Mouse (Mus musculus): Measurements from ENCODE around the gene Pcyt1a.

Pcyt1a gene

DNA sequence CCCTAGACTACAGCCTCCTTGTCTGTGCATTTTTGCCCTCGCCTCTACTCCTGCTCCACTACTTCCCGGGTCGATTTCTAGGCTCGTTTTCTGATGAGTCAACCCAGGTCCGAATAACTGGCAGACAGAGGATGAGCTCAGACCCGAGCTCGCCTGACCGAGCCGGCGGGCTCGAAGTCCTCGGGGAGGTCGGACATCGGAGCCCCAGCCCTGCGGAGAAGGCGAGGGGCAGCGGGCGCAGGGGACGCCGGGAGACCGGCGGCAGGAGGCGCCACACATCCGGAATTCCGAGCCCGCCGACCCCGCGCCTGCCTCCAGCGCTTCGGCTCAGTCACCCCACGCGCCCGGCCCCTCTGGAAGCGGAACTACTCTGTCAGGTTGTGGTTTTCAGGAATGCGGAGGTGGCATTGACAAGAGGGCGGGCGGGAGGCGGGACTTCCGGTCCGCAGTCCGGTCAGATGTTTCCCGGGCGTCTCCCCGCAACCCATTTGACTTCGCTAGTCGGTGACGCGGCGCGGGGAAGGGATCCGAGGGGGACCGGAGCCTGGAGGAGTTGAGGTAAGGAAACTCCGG lies at the start of gene Pcyt1a:
TSS of gene Pcyt1a (plus strand) at position 448 of the 573 bp plus-strand sequence.
- peak; percentile 86 to 93 for DNase-seq (ENCODE audit: low spot score in 2 of 2)

DNA sequence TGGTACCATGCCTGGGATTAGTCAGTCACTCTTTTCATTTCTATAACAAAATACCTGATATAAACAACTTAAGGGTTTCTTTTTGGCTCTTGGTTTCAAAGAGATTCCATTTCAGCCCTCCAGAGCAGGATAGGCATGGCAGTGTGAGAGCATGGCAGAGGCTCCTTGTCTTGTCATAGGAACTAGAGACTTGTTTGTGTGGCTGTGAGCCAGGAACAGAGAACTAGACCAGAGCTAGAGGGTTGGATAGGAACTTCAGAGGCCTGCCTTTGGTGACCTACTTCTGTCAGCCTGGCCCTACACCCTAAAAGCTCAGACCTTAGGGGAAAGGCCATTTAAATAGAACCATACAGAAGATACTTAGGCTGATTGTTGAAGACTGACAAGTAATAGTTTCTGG lies 47.8 kb upstream of the Pcyt1a start:
- no peak for DNase-seq (ENCODE audit: low spot score in 2 of 2)

- no peak for DNase-seq (ENCODE audit: low spot score in 2 of 2)
Observed at GRCm38 (mm10) chr16:32384885-32385284, 45.8 kb upstream of the Pcyt1a start.

DNA sequence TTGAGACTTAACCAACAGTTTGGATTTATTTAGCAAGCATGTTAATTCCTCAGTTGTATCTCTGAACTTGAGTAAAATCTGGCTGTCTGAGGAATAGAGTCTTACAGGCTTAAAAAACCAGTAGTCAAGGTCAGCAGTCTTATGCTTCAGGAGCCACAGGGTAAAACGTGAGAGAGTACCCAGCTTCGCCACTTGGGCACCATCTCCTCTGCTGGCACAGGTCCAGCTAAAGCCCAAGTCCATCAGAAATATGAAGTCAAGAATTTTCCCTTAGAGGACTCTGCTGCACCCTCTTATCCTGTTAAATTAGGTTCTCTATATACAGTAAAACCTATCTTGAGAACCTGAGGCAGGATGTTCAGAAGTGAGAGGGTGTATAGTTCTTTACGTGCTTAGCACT lies 43.9 kb upstream of the Pcyt1a start:
- no peak for DNase-seq (ENCODE audit: low spot score in 2 of 2)

GRCm38 (mm10) chr16:32389049-32389448 lies 41.7 kb upstream of the Pcyt1a start:
- no peak for DNase-seq (ENCODE audit: low spot score in 2 of 2)

- no peak for DNase-seq (ENCODE audit: low spot score in 2 of 2)
Observed at GRCm38 (mm10) chr16:32389841-32390240, 40.9 kb upstream of the Pcyt1a start.

- no peak for DNase-seq (ENCODE audit: low spot score in 2 of 2)
Observed at GRCm38 (mm10) chr16:32390882-32391281, 39.8 kb upstream of the Pcyt1a start.

DNA sequence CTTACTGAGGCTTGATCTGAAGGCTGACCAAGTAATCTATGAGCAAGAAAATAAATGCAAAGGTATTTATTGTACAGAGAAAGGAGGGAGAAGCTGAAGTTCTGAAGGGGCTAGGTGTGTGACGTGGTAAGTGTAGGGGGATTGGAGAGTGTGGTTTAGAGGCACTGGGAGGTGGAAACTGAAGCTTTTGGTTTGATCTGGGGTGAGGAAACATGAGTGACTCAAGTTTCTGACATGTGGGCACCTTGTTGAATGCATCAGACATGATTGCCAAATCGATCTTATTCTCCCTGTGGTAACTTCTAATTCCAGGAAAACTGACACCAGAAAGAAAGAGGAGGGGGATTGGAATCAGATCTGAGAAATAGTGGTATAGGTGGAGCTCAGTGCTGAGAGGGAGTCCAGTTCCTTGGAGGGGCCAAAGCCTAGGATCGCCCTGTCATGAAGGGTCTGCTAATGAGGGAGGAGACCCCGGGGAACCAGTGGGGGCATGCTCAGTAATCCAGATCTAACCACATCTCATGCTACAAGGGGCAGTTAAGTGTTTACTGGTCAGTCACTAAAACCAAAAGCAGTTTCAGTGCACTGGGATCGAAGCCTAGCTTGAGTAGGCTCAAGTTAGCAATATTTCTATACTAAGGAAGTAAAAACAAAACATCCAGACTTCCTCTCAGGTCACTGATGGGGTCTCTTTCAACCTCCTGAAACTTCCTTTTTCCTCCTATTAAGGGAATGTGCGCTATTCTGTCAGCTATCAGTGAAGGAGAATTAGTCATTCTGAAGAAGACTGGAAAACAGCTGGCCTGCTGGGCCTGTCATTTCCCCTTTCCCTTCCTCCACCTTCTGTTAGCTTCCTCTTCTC lies 34.8 kb upstream of the Pcyt1a start:
- no peak for DNase-seq (ENCODE audit: low spot score in 2 of 2)

GRCm38 (mm10) chr16:32396541-32396835 lies 34.2 kb upstream of the Pcyt1a start:
- no peak for DNase-seq (ENCODE audit: low spot score in 2 of 2)

DNA sequence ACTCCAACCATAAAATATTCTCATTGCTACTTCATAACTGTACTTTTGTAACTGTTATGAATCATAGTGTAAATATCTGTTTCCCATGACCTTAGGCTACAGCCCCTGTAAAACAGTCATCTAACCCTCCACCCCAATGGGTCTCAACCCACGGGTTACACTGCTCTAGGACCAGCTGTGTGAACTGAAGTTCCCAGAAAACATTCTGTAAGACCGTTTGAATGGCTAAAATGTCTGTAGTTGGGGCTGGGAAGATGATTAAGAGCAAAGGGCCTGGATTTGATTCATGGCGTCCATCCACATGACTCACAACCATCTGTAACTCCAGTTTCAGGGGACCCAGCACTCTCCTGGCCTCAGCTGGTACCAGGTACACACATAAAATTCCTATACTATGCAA lies 32.5 kb upstream of the Pcyt1a start:
- DNase-seq (ENCODE audit: low spot score in 2 of 2), result no peak

- no peak for DNase-seq (ENCODE audit: low spot score in 2 of 2)
Observed at GRCm38 (mm10) chr16:32400267-32400666, 30.5 kb upstream of the Pcyt1a start, which contains the start of gene Tm4sf19. Gene Tm4sf19, plus strand, starts transcription at chr16:32400506.

GRCm38 (mm10) chr16:32401335-32401965 lies 29.3 kb upstream of the Pcyt1a start:
- peak in 1 of 2 experiments; percentile 67 for DNase-seq (ENCODE audit: low spot score in 2 of 2)

GRCm38 (mm10) chr16:32402818-32403217 lies 27.9 kb upstream of the Pcyt1a start:
- no peak for DNase-seq (ENCODE audit: low spot score in 2 of 2)

- DNase-seq (ENCODE audit: low spot score in 2 of 2), result peak in 1 of 2 experiments; percentile 54
Observed at GRCm38 (mm10) chr16:32405716-32406115, 25.0 kb upstream of the Pcyt1a start.

DNA sequence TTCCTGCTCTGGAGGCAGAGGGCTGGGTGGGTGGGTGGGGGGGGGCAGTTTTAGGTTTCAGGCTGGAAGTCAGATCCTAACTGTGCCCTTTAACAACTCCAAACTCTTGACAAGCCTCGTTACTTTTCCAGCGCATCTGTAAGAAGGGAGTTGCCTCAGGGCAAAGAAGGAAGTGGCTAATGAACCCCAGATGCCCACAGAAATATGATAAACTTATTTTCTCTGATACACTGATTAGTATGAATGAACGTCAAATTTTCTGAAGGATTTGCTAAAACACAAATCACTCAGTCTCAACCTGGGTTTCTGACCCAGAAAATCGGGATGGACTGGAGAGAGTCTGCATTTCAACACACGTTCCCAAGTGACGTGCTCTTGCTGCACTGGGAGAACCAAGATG lies 24.1 kb upstream of the Pcyt1a start:
- DNase-seq (ENCODE audit: low spot score in 2 of 2), result no peak

DNA sequence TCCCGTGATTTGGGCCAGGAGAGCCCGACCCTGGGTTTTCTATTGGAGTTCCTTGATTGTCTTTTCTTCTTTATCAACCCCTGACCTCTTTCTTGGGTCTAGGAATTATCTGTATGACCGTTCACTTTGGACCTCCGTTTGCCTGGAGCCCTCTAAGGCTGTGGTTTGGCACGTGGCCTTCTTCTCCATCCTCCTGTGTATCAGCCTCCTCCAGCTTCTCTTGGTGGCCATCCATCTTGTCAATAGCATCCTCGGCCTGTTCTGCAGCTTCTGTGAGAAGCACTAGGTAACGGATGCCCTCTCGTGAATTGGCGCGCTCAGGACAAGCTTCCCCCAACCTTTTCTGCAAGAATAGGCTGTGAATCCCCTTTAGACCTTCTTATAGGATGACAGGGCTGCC lies 23.0 kb upstream of the Pcyt1a start:
- no peak for DNase-seq (ENCODE audit: low spot score in 2 of 2)

GRCm38 (mm10) chr16:32417457-32417856 lies 13.3 kb upstream of the Pcyt1a start:
- no peak for DNase-seq (ENCODE audit: low spot score in 2 of 2)

- DNase-seq (ENCODE audit: low spot score in 2 of 2), result peak; percentile 89 to 95
Observed at GRCm38 (mm10) chr16:32419517-32420483, 10.9 kb upstream of the Pcyt1a start, which contains the start of gene Tctex1d2. Gene Tctex1d2, plus strand, starts transcription at chr16:32419702.

- no peak for DNase-seq (ENCODE audit: low spot score in 2 of 2)
Observed at GRCm38 (mm10) chr16:32427506-32427905, 3.2 kb upstream of the Pcyt1a start.

GRCm38 (mm10) chr16:32431047-32431591 lies 398 bp downstream of the Pcyt1a start:
- peak in 1 of 2 experiments; percentile 50 for DNase-seq (ENCODE audit: low spot score in 2 of 2)

DNA sequence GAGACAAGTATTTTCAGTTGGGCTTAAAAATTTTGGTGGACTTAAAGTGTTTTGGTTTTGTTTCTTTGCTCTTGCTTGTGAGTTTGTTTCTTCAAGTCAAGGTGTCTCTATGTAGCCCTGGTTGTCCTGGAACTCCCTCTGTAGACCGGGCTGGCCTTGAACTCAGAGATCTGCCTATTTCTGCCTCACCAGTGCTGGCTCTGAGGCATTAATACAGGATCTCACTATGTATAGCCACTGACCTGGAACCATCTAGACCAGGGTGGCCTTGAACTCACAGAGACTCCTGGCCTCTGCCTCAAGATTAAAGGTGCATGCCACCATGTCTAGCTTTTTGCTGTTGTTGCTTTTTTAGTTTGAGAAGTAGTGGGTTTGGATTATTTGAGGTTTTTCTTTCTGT lies 1.2 kb downstream of the Pcyt1a start:
- no peak for DNase-seq (ENCODE audit: low spot score in 2 of 2)

Data from spleen, postnatal 4 days (tissue).